Mouse (Mus musculus): ENCODE data around the gene Shf.
"Not testable (repeated sequence)": the region's sequence is repeated elsewhere in the genome, so short reads cannot be mapped to it uniquely, and the experiment has no call there.

- not testable (repeated sequence) for TF ChIP-seq MAFK (IDR thresholded peaks at IDR 0.05; ENCODE audit: insufficient read depth, low read depth, low read length); HCFC1 (IDR thresholded peaks at IDR 0.05; ENCODE audit: borderline replicate concordance, insufficient read depth, low read length); ZNF384 (IDR thresholded peaks at IDR 0.05; ENCODE audit: low read depth, low read length); ZC3H11A (IDR thresholded peaks at IDR 0.05; ENCODE audit: borderline replicate concordance, low read depth, low read length); CHD2 (IDR thresholded peaks at IDR 0.05; ENCODE audit: low read depth, low read length)
These were observed 22.8 kb downstream of the Shf start for GRCm38 (mm10) chr2:122346164-122346563.

Data from ES-E14 (cell line).